Mouse (Mus musculus) regulatory T cell (primary cell): ENCODE measurements around the gene Slc16a3.

Experiments used
- in situ Hi-C: fragments of 300-600 bp; cut with MboI, MseI; formaldehyde crosslinking; loops from one replicate; pipeline ENCODE4 v1.15.1; 2025; ENCODE audit warnings: high pct_unique_total_duplicates

Gene Slc16a3

DNA sequence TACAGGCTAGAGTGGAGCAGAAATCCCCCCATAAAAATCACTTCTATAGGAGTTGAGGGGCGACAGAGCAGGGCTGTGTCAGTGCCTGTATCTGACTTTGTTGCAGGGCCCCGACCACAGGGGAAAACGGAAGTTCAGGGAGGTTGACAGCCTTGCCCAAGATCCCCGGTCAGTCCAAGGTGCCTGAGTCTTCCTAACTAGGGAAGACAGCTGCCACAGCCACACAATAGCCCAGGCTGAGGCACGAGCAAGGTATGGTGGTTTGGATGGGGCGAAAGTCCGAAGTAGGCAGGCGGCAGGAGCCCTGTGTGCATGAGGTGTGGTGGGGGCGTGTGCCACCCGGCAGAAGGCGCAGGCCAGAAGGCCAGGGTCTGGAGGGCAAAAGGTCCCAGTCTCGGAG lies at the start of gene Slc16a3:
Gene Slc16a3 (plus strand): TSS at position 153 of the 400 bp plus-strand sequence.
- in situ Hi-C loops, result no loop called here

DNA sequence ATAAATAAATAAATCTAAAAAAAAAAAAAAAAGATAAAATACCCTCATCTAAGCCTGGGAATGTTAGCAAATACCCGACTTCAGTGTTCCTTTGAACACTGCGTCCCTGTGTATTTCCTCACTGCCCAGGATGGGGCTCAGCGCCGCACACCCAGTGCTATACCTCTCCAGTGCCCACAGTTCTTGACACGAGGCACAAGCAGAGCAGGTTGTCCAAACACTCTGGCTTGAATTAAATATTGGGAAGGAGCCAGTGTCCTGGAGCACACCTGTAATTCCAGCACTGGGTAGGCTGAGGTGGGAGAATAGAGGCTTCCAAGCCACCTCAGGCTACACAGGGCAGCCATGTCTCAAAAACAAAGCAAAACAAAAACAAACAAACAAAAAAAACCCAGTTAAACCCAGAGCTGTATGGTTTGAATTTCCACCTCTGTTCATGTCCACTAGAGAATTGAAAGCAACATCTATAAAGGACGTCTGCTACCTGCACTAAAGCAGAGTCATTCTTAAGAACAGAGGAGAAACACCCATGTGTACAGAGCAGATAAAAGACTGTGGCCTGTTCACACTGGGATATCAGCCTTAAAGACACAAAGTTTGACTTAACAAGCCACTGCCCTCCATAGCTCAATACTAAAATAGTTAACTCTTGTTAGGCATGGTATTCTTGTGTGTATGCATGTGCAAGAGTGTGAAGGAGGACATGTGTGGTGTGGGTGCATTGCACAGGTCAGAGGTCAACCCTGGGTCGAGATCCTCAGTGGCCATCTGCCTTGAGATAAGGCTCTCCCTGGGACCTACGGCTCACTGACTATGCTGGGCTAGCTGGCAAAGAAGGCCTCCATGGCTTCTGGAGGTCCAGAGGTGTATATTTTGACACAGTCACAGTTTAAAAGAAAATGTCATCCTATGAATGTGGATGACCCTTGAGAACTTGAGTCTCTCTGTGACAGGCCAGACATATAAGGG lies 47.7 kb upstream of the Slc16a3 start:
- in situ Hi-C loops, result no loop called here

DNA sequence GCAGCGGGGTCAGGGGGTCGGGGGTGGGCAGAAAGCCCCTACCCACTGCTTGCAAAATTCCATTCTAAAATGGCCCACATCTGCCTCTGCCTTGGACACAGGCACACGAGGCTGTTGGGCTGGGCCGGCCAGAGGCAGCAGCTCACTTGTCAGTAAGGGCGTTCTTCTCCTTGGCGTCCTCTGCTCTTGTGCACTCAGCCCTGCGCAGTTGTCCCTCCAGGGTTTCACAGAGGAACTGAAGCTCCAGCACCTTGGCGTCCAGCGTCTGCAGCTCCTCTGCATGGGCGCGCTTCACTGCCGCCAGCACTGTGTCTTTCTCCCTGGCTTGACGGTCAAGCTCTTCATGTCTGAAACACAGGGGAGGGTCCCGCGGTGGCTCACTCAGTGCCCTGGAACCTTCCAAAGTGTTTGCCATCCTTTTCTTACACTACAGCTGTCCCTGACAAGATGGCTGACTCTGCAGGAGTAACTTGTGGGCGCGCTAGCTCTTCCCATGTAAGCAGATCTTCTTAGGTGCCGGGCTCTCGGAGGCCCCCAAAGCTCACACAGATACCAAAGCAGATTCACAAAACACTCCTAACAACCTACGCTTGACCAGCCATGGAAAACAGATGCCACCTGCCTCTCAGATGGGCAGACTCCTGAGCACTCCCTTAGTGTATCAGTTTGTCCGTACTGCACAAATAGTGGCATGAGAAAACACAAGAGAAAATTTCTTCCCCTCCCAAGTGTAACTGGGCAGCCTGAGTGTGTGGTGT lies 46.4 kb upstream of the Slc16a3 start:
- in situ Hi-C loops, result no loop called here

DNA sequence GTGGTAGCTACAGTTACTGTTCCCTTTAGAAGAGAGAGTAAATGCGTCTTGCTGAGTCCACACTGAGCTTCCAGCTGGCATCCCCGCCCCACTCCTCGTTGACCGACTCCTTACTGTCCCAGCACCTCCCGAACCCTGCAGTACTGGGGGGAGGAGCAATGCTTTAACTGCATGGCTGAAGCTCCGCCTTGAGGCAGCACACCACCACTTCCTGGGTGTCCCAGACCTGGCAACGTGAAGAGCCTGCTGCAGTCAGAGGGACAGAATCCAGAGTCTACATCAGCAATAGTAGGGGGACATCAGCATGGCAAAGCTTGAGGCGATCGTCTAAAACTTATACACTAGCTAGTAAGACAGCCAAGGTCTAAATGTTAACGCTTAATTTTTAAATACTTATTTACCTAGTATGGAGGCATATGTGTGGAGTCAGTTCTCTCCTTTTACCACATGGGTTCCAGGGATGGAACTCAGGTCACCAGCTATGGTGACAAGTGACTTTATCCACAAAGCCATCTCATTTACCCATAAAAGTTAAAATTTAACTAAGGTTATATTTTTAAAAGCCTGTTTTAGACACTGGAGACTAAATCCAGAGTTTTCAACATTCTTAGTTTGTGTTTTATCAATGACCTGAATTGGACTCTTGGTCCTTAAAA lies 45.7 kb upstream of the Slc16a3 start:
- in situ Hi-C loops, result no loop called here

DNA sequence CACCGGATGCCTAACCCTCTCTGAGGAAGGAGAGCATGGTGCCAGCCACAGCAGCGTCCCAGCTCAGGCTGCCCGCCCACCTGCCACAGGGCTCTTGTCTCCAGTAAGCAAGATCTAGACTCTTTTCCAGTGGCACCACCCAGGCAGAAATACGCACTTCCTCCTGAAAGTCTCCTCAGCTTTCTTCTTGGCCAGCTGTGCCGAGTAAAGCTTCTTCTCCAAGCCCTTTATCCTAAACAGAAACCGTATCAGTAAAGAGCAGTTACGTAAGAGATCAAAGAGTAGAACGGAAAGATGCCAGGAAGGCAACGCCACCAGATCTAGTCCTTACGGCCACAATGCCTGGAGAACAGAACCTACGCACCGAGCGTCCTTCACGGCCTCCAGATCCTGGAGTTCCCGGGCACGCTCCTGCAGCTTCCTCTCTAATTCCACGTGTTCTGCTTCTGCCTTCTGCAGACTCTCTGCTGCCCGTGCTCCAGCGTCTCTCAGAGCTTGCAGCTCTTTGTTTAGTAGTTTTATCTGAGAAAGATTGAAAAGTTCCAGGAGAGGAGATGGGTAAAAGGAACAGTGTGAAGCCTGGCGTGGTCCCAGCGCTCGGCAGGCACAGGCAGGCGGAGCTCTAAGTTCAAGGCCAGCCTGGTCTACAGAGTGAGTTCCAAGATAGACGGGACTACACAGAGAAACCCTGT lies 45.0 kb upstream of the Slc16a3 start:
- in situ Hi-C loops, result no loop called here

DNA sequence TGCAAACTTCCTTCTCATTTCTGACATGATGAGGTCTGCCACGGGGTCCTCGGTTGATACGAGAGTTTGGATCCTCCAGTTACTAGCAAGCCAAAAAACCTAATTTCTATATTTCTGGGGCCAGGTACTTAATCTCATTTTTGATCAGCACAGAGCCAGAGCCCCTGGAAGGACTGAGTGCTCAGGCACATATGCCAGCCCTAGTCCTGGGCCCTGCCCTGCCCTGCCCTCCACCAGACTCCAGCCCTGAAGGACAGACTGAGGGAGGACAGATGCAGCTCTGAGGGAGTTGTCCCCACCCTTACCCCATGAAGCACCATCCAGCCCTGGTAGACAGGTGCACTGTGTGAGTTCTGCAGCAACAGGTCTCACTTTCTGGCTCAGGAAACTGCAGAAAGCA lies 43.7 kb upstream of the Slc16a3 start:
- in situ Hi-C loops, result no loop called here

DNA sequence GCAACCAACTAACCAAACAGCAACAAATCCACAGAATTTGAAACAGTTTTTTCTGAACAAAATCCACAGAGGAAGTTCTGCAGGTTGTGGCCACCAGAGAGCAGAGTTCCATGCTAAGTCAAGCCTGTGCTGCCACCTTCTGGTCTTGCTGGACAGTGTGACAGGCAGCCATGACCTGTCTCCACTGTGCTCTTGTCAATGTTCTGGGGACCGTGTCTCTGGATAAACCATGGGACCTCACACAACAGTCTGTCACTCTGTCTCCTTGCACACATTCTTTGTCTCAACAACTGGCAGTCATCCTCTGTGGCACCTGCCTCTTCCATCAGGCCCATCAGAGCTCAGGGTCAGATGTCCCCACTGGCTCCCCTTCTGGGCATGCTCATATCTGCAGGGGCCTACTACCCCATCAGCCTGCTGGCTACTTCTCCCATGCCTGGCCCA lies 42.8 kb upstream of the Slc16a3 start:
- in situ Hi-C loops, result no loop called here

DNA sequence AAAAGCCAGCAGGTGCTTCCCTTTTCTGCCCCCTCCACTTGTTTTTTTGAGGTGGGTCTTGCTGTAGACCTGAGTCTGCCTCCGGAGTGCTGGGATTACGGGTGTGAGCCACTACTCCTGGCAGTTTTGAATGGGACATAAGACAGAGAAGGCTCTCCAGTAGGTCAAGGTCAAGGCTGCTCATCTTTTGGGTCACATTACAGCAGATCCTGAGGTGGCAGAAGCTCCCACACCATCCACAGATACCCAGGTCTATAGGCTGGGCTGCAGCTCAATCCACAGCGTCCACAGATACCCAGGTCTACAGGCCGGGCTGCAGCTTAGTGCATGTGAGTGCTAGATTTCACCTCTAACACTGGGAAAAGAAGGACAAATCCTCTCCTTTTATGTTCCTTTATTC lies 34.5 kb upstream of the Slc16a3 start:
- in situ Hi-C loops, result no loop called here

DNA sequence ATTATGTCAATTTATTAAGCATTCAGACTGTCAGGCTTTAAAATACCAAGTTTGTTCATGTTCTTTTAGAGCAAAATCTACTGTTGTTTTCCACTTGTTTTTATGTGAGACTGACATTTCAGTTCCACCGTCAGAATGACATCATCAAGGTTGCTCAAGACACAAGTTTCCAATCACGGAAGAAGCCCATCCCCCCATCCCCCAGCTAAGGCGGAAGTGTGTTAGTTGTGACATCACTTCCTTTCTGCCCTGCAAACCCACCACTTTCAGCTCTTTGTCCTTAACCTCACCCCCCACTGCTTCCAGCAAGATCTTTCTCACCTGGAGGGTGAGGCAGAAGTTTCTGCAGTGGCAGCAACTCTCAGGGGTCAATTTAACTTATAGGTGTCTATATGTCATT lies 31.8 kb upstream of the Slc16a3 start:
- in situ Hi-C loops, result no loop called here

DNA sequence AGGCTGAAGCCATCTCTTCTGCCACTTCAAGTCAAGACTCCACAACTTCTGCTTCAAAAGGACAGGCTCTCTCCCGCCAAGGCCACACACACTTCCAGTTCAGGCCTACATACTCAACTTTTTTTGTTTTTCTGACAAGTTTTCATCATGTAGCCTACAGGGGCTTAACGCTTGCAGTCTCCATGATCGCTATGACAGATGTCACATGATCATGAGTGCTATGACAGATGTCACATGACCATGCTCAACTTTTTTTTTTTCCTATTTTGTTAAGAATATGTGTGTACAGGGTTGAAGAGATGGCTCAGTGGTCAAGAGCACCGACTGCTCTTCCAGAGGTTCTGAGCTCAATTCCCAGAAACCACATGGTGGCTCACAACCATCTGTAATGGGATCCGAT lies 30.5 kb upstream of the Slc16a3 start:
- in situ Hi-C loops, result no loop called here

DNA sequence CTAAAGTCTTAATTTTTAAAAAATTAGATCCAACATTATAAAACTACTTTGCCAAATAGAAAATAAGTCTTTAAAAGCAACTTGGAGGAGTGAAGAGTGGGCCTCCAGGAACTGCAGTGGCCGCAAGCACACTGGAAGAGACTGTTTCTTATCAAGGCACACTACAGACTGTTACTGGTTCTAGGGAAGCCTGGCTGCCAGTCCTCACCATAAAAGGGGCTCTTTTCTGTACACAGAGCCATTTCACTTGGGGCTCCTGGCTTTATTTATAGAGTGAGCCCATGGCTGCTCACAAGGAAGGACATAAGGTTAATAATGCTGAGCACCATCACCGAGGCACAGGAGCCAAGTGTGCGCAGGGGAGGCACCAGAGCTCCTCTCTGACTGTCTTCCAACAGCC lies 25.8 kb upstream of the Slc16a3 start:
- in situ Hi-C loops, result no loop called here

DNA sequence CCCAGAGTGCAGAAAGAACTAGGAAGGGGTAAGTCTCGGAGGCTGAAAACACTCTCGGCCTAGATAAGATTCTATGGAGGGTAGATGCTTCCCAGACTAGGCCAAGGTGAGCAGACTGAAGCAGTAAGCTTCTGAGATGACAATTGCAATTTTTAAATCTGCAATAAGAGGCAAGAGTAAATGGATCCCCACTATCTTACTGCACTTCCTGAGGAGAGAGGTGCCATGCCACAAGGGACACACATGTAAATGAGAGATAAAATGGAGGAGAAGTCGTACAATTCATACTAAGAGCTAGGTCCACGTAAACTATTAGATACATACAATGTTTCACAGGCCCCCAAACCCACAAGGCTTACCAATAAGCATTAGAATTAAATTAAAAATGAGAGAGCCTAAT lies 19.8 kb upstream of the Slc16a3 start:
- in situ Hi-C loops, result no loop called here

DNA sequence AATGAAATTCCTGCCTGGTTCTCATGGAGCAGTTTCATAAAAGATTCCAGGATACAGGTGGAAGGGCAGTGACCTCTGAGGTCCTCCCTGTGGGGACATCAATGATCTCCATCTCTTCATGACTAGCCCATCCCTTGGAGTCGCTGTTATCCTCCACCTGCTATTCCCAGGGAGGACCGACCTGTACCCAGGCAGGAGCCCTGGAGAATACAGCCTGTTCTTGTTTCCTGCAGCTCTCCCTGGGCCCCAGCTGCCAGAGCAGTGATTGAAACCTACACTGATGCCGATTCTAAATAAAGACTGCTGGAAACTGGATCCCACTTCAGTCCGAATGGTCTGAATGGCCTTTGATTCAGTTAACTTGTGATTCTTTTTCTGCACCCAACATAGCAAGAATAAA lies 16.8 kb upstream of the Slc16a3 start:
- in situ Hi-C loops, result no loop called here

DNA sequence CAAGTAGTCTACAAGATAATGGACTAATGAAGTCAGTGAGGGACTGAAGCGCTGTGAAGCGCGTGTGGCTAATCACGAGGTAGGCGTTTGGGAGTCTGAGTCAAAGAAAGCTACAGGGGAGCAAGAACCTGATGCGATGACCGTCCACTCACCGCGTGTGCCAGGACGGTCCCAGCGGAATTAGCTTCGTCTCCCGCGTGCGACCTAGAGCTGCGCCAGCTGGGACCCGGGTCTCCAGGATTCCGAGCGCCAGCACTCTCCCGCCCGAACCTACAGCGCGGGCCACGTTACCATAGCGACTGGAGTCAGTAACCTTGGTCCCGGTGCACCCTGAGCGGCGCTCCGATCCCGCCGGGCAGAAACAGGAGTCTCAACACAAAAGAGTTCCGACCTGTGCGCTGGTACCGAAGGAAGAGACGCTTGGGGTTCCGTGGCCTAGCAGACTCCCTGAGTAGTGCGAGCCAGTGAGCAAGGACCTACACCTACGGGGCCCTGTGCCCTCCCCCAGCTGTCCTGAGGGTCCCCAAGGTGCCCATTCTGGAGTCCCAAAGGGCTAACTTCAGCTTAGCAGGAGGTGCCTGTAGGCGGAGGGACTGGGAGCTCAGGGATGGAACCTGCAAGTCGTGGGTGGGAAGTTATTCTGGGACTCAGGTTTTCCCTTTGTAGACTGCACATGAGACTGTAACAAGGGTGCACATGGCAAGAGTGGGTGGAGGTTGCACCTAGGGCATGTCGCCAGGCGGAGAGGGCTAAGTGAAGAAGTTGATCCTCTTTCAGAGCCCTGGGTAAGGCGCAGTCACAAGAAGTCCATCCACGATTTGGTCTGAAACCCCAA lies 15.5 kb upstream of the Slc16a3 start, which contains the start of gene Ccdc57:
Gene Ccdc57 (minus strand): TSS at position 309 of the 835 bp plus-strand sequence.
- in situ Hi-C loops, result no loop called here

DNA sequence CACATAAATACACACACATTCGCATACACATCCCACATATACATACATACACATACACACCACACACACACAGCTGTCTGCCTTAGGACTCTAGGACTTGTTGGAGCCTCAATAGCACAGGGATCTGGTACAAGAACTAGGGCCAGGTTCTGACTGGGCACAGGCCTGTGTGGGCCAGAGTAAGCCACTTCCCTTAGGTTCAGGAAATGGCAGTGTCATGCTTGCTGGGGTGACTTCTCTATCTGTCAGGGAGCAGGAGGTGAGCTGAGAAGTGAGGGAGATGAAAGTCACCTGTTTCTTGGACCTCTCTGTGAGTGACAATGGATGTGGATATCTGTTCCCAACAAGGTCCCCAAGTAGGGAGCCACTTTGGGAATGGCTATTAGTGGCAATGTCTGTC lies 10.3 kb upstream of the Slc16a3 start:
- in situ Hi-C loops, result no loop called here

DNA sequence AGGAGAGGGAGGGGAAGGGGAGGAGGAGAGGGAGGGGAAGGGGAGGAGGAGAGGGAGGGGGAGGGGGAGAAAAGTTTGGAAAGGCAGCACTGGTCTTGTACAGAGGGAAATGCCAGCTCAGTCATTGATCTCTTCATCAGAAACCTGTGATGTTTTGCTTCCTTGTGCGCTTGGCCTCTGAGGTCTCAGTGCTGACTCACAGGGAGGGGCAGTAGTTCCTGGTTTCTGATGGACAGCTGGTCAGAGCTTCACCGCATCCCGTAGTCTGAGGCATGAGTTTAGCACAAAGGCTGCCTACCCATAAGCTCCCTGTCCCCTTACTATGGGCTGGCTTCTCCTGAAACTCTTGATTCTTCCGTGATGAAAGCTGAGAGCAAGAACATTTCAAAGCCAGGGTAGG lies 9.5 kb upstream of the Slc16a3 start:
- in situ Hi-C loops, result no loop called here

DNA sequence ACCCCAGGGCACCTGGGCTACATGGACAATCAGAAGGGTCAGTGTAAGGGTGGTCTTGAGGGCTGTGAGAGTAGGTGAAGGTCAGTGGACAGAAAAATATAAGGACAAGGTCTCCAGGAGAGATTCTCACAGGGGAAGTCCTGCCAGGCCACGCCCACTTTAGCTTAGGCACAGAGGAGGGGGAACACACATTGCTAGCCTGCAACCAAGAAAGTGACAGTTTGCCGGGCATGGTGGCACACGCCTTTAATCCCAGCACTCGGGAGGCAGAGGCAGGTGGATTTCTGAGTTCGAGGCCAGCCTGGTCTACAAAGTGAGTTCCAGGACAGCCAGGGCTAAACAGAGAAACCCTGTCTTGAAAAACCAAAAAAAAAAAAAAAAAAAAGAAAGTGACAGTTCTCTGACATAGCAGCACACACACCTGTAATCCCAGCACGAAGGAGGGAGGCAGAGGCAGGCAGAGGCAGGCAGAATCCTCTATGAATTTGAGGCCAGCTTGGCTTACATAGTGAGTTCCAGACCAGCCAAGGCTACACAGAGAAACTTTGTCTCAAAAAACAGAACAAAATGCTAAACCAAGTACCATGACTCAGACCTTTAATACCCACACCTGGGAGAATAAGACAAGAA lies 8.5 kb upstream of the Slc16a3 start:
- in situ Hi-C loops, result no loop called here

DNA sequence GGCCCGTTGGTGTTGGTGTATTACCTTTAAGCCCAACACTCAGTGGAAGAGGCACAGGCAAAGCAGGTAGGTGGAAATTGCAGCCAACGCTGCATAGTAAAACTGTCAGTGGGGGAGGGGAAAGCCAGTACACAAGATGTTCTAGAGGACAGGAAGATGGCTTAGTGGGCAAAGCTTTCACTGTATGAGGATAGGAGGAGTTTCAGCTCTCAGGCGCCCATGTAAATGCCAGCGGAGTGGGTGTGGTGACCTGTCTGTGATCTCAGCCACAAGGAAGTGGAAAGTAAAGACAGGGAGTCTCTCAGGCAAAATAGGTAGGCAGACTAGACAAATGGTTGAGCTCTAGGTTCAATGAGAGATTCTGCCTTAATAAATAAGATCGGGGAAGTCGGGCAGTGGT lies 7.3 kb upstream of the Slc16a3 start:
- in situ Hi-C loops, result no loop called here

DNA sequence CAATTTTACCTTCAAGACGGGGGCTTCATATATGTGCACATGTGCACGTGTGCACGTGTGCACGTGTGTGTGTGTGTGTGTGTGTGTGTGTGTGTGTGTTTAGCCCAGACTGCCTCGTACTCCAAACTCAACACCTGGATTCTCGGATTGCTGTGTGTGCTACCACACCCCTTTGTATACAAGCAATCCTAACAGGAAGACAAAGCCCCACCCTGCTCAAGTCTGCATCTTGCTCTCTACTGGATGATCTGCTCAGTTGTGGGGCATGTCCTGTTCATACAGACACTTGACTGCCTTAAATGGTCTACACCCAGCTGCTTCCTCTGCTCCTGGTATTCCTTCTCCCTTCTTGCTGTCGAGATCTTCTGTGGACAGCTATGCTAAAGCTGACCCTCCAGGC lies 3.0 kb upstream of the Slc16a3 start:
- in situ Hi-C loops, result no loop called here

DNA sequence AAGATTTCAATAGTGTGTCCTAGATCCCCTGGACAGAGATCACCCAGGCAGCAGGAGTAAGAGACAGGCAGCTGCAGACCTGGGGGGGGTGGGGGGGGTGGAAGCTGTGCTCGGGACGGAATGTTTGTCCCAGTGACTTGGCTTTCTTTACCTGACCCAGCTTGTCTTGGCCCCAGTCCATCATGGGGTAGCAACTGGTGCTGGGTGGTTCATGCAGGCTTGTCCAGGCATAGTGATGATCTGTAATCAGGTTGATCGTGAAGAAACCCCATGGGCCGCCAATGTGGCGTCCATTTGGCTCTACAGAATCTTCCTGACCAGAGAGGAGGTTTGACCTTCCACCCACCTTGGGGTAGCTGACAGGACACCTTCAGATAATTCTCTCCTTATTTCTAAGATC lies 2.4 kb upstream of the Slc16a3 start:
- in situ Hi-C loops, result no loop called here
